Mouse (Mus musculus) forebrain, embryonic 16.5 days (tissue): Measurements from ENCODE around the gene Ank. TPM values are rescaled to one million over a fixed set of nuclear protein-coding genes. Genes with fewer than 3 reads are reported as not detected.

ENCODE experiments used
- ATAC-seq: fragments of 200-750 bp; cut with Nextera tagmentation; 2 replicates; pipeline ENCODE4 v1.8.0; 2017; ENCODE audit warnings: mild to moderate bottlenecking, moderate library complexity
- H3K27ac ChIP-seq: fragments of 300-500 bp; sonication (generic); 2 replicates; pipeline ENCODE4 v1.5.1; 2014; ENCODE audit warnings: low read length, control low read depth
- H3K27me3 ChIP-seq: fragments of 300-500 bp; sonication (generic); replicated peaks from 2 replicates; pipeline ENCODE4 v1.6.1; 2014; ENCODE audit warnings: low read length; ENCODE audit not compliant: control insufficient read depth, insufficient read depth
- H3K36me3 ChIP-seq: fragments of 300-500 bp; sonication (generic); 2 replicates; pipeline ENCODE4 v1.6.1; 2014; ENCODE audit not compliant: control insufficient read depth, insufficient read depth
- H3K4me1 ChIP-seq: fragments of 300-500 bp; sonication (generic); replicated peaks from 2 replicates; pipeline ENCODE4 v1.6.1; 2014; ENCODE audit warnings: low read length; ENCODE audit not compliant: control insufficient read depth, insufficient read depth
- H3K4me2 ChIP-seq: fragments of 300-500 bp; sonication (generic); 2 replicates; pipeline ENCODE4 v1.6.1; 2014; ENCODE audit warnings: mild to moderate bottlenecking, low read length, control low read depth
- H3K4me3 ChIP-seq: fragments of 300-500 bp; sonication (generic); replicated peaks from 2 replicates; pipeline ENCODE4 v1.5.1; 2014; ENCODE audit warnings: mild to moderate bottlenecking, low read length, control low read depth
- H3K9ac ChIP-seq: fragments of 300-500 bp; sonication (generic); replicated peaks from 2 replicates; pipeline ENCODE4 v1.6.1; 2014; ENCODE audit warnings: low read depth, low read length, control low read depth
- H3K9me3 ChIP-seq: fragments of 300-500 bp; sonication (generic); 2 replicates; pipeline ENCODE4 v1.6.1; 2016; ENCODE audit warnings: low read length; ENCODE audit not compliant: control insufficient read depth
- WGBS: fragments of 180-500 bp; shearing (Covaris S2); extraction: QIAGEN DNeasy Blood & Tissue Kit; methylation state at CpG from one replicate; pipeline ENCODE4 v1.1.7; 2014; 5-methylcytosine and 5-hydroxymethylcytosine counted together
- polyA plus RNA-seq: library from polyadenylated mRNA; unstranded; fragments of >200 nt; fragmentation: Nextera tagmentation; extraction: Ambion mirVana; gene quantifications from 2 replicates; pipeline ENCODE4 v1.2.1, GENCODE M21; 2015

Gene Ank
- polyA plus RNA-seq, 1 experiment from 2014 or later = 17.9 TPM

DNA sequence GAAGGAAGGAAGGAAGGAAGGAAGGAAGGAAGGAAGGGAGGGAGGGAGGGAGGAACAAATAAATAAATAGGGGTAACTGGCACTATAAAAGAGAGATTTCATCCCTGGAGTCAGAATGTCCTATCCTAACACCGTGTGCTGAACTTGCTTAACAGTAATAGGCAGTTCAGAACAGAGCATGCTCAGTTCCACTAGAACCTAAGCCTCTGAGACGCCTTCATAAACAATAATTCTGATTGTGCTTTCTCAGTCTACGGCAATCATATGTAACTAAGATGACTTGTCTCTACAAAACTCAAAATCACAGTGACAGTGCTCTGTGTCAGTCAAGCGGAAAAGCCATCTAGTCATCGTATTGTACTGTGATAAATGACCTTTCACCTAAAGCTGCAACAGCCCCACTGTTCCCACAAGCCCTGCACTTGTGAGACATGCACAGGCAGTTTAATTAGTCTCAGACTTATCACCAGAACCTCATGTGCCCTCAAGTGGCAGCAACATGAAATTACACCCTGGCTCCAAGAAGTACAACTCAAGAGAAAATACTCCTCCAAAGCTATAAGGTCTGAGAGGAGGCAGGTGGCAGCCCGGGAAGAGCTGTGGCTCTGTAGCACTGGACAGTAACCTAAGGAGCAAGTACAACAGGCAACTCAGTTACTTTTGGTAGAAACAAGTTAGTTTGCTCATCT lies 146.2 kb downstream of the Ank start:
- peaks cover 6% of the 10 kb centered on the region; the same call in 1 of the 2 replicates for H3K36me3 ChIP-seq
- no peaks in the 10 kb centered on the region for H3K9me3 ChIP-seq
- 41% methylated on average over 6 of the region's 6 CpGs for WGBS

DNA sequence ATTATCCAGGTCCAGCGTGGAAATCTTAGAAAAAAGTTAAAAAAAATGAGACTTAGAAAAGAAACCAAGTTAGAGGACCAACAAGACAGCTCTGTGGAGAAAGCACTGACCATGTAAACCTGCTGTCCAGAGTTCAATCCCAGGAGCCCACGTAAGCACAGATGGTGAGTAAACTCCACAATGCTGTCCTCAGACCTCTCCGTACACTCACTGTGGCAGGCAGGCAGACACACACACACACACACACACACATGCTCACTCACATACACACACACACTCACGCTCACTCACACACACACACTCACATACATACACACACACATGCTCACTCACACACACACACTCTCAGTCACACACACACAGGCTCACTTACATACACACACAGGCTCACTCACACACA lies 146.8 kb downstream of the Ank start:
- Histone ChIP-seq H3K27ac (no peak overlapping the region), H3K27me3 (no peaks in the 10 kb centered on the region), H3K9ac (no peak overlapping the region), H3K4me1 (no peaks in the 10 kb centered on the region), H3K4me3 (no peak overlapping the region), H3K4me2 (no peak overlapping the region), H3K9me3 (no peaks in the 10 kb centered on the region), H3K36me3 (peaks cover 11% of the 10 kb centered on the region; the same call in 1 of the 2 replicates)
- 92% methylated on average over 4 of the region's 4 CpGs for WGBS
- 0 out of 2 replicates have a peak, but pooled peaks have one; percentile 32 for ATAC-seq

More for the DNA sequence above, 146.2 kb downstream of the Ank start:
- ATAC-seq = peak; percentile 77
- Histone ChIP-seq H3K4me3 (no peak overlapping the region), H3K27ac (no peak overlapping the region), H3K4me1 (no peaks in the 10 kb centered on the region), H3K4me2 (no peak overlapping the region), H3K9ac (no peak overlapping the region), H3K27me3 (no peaks in the 10 kb centered on the region)

DNA sequence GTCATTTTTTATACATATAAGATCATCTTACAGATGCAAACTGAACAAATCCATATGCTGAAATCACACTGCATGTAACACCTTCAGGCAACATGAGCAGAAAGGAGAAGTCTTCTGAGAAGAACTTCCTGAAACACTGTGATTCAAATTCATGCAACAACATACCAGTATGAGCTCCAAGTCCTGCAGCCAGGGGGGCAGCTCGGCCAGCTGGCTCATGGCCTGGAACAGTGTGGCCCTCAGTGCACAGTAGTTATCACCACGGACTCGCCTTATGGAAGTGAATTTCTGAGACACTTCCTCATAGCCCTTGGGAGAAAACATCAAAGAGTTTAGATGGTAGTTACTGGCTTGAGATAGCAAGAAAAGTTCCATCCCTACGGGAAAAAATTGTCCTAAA lies 149.7 kb downstream of the Ank start:
- no peaks in the 10 kb centered on the region for H3K4me1 ChIP-seq
- no peak overlapping the region for H3K27ac ChIP-seq
- H3K4me2 ChIP-seq = no peak overlapping the region
- WGBS = 77% methylated on average over 4 of the region's 4 CpGs
- H3K9ac ChIP-seq = no peak overlapping the region
- ATAC-seq = no peak
- no peaks in the 10 kb centered on the region for H3K9me3 ChIP-seq
- H3K36me3 ChIP-seq = peaks cover 11% of the 10 kb centered on the region
- H3K27me3 ChIP-seq = no peaks in the 10 kb centered on the region
- no peak overlapping the region for H3K4me3 ChIP-seq

DNA sequence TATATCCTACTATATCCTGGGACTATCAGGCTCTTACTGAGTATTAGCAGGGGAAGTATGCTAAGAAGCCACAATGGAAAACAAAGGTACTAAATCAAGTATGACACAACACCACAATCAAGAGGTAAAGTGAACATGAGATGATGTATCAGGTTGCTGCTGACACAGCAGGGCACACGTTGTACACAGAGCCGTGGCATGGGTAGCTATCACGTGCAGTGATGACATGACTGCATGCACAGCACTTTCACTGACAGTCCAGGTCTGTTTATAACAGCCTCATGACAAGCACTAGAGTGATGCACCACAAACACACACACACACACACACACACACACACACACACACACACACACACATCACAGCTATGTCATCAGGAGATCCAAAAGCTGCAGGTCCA lies 150.8 kb downstream of the Ank start:
- Histone ChIP-seq H3K27me3 (no peaks in the 10 kb centered on the region), H3K9me3 (no peaks in the 10 kb centered on the region), H3K27ac (no peak overlapping the region), H3K36me3 (peaks cover 11% of the 10 kb centered on the region), H3K4me1 (no peaks in the 10 kb centered on the region), H3K9ac (no peak overlapping the region), H3K4me2 (no peak overlapping the region), H3K4me3 (no peak overlapping the region)
- WGBS = 91% methylated on average over 3 of the region's 3 CpGs
- no peak for ATAC-seq

DNA sequence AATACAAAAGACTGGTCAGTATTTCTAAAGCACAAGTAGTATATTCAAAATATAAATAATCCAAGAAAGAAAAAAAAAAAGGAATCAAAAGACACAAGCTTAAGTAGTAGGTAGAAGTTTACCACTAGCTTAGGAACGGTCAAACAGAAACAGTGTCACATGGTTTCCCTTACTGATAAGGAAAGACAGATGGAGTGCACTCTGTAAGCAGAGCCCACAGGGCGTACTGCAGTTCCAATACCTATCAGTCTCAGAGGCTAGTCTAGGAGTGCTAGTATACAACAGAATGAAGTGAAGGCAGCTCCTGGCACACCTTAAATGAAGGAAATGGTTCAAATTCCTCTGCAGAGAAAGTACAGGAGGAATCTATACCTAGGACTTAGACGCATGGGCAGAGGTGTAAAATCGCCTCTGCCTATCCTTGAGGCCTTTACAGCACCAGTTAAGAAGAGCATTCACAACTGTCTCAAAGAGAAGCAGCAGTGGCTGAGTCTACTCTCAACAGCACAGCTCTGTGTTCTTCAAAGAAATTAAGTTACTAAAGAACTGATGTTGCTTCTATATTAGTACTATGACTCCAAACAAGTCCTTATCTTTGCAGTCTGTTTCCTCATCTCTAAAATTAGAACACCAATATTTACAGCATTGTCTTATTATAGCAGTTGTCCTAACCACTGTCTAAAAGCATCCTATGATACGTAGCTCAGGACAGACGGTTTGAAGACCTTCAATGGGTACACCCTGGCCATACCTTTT lies 152.5 kb downstream of the Ank start:
- no peak for ATAC-seq
- peaks cover 9% of the 10 kb centered on the region for H3K36me3 ChIP-seq

DNA sequence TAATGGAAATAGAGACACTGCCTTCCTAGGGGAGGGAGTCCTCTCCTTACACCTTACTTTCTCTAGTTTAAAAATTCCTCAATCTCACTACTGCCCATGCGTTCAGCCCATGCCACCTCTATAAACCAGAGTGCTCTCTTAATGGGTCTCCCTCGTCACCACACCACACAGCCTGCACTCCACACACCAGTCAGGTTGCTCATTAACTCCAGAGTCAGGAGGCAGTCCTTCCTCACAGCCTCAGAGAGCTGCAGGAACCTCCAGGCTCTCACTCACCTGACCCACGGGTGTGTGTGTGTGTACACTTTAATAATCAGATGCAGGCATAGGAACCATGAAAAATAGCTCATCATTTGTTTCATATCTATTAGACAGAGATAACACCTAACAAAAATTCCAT lies 153.2 kb downstream of the Ank start:
- Histone ChIP-seq H3K27ac (no peak overlapping the region), H3K36me3 (peaks cover 9% of the 10 kb centered on the region), H3K4me2 (no peak overlapping the region), H3K9ac (no peak overlapping the region), H3K27me3 (no peaks in the 10 kb centered on the region), H3K9me3 (no peaks in the 10 kb centered on the region), H3K4me1 (no peaks in the 10 kb centered on the region), H3K4me3 (no peak overlapping the region)
- no peak for ATAC-seq
- 95% methylated on average over 3 of the region's 3 CpGs for WGBS

More for the DNA sequence above, 152.5 kb downstream of the Ank start:
- no peak overlapping the region for H3K4me3 ChIP-seq
- no peak overlapping the region for H3K9ac ChIP-seq
- WGBS = 90% methylated on average over 6 of the region's 6 CpGs
- H3K27me3 ChIP-seq = no peaks in the 10 kb centered on the region
- no peaks in the 10 kb centered on the region for H3K4me1 ChIP-seq
- no peak overlapping the region for H3K27ac ChIP-seq
- no peak overlapping the region for H3K4me2 ChIP-seq
- H3K9me3 ChIP-seq = no peaks in the 10 kb centered on the region

DNA sequence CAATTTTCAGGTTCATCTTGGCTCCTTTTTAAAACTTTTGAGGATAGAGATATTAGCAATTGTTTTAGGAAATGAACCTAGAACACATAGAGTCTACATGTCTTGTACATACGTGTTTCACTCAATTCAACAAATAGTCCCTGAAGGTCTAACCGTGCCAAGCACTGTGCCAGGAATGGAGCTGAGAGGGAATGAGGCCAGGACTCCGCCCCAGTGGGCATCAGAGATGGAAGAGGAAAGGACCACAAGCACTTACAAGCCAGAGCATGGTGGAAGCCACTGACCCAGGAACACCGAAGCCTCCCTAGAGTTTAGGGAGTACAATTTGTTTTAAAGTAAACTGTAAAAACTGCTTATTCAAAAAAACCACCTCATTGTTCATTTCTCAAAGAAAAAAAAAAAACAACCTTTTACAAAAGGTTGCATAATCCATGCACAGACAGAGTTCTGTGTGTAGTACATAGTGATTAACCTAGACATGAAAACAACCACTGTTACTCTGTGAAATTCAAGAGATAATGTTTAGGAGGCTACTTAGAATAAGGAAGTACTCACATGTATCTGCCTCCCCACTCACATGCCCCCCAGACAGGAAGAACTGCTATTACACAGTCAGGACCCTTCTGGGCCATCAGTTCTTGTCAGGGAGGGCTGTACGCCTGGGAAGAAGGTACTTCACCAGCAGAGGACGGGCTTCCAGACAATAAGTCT lies 154.2 kb downstream of the Ank start:
- no peaks in the 10 kb centered on the region for H3K27me3 ChIP-seq
- ATAC-seq = no peak
- H3K4me3 ChIP-seq = no peak overlapping the region
- H3K9ac ChIP-seq = no peak overlapping the region
- no peaks in the 10 kb centered on the region for H3K4me1 ChIP-seq
- H3K4me2 ChIP-seq = no peak overlapping the region
- H3K36me3 ChIP-seq = peaks cover 7% of the 10 kb centered on the region
- 85% methylated on average over 6 of the region's 6 CpGs for WGBS
- H3K27ac ChIP-seq = no peak overlapping the region
- H3K9me3 ChIP-seq = no peaks in the 10 kb centered on the region

DNA sequence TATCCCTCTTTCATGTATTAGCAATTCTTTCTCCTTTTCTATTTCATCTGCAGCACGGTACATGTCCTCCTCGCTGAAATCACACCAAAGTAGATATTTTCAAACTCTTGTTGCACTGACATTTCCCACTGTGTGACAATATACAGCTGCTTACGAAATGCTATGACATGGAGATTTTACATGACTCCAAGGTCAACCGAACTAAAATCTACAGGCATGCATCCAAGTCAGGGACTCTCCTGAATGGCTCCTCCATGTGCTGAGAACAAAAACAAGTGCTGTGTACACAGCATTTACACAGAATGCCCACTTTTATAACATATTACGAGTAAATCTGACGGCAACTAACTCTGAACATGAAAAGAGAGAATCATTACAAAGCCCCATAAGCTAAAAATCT lies 156.8 kb downstream of the Ank start:
- Histone ChIP-seq H3K4me2 (no peak overlapping the region), H3K9me3 (no peaks in the 10 kb centered on the region), H3K4me1 (no peaks in the 10 kb centered on the region), H3K4me3 (no peak overlapping the region), H3K9ac (no peak overlapping the region), H3K27ac (no peak overlapping the region), H3K27me3 (no peaks in the 10 kb centered on the region), H3K36me3 (peaks cover 3% of the 10 kb centered on the region; the same call in 1 of the 2 replicates)
- WGBS = 91% methylated on average over 6 of the region's 6 CpGs
- no peak for ATAC-seq
